Mouse (Mus musculus) megakaryocyte-erythroid progenitor cell, adult 5-6 weeks (primary cell): ENCODE measurements at regions not wholly inside any gene's neighbourhood (a gene's known extent, or its start where the extent isn't known, plus 50 kb on each side); places are given as distances from the start of the nearest gene placed in this dataset.

Experiments used
- ATAC-seq: replicated peaks from 2 replicates; pipeline ENCODE4 v1.8.0; 2016; ENCODE audit warnings: mild to moderate bottlenecking, inconsistent platforms; ENCODE audit not compliant: severe bottlenecking, poor library complexity, low FRiP score, low TSS enrichment

- no peak for ATAC-seq
These were observed 324.4 kb upstream of the Rag2 start for GRCm38 (mm10) chr2:101300106-101300505.

- ATAC-seq = no peak
These were observed 303.1 kb upstream of the Rag2 start for GRCm38 (mm10) chr2:101321286-101321914.

GRCm38 (mm10) chr2:101356709-101357108 is 267.8 kb upstream of the Rag2 start:
- no peak for ATAC-seq

GRCm38 (mm10) chr2:101364256-101364655 is 260.3 kb upstream of the Rag2 start:
- ATAC-seq = no peak

- no peak for ATAC-seq
These were observed 256.2 kb upstream of the Rag2 start for GRCm38 (mm10) chr2:101368278-101368677.

- no peak for ATAC-seq
These were observed 253.4 kb upstream of the Rag2 start for GRCm38 (mm10) chr2:101370991-101371736.

GRCm38 (mm10) chr2:101371834-101372493 is 252.6 kb upstream of the Rag2 start:
- no peak for ATAC-seq

- no peak for ATAC-seq
These were observed 243.9 kb upstream of the Rag2 start for GRCm38 (mm10) chr2:101380595-101380994.

GRCm38 (mm10) chr2:101415002-101415401 is 209.5 kb upstream of the Rag2 start:
- ATAC-seq = no peak

- no peak for ATAC-seq
These were observed 207.8 kb upstream of the Rag2 start for GRCm38 (mm10) chr2:101416702-101417101.

- no peak for ATAC-seq
These were observed 191.2 kb upstream of the Rag2 start for GRCm38 (mm10) chr2:101433141-101433895.

GRCm38 (mm10) chr2:101440231-101440630 is 184.3 kb upstream of the Rag2 start:
- ATAC-seq = no peak

GRCm38 (mm10) chr2:101441081-101441630 is 183.4 kb upstream of the Rag2 start:
- no peak for ATAC-seq

- ATAC-seq = no peak
These were observed 168.9 kb upstream of the Rag2 start for GRCm38 (mm10) chr2:101455591-101455990.

- no peak for ATAC-seq
These were observed 165.6 kb upstream of the Rag2 start for GRCm38 (mm10) chr2:101458959-101459358.

- ATAC-seq = no peak
These were observed 162.1 kb upstream of the Rag2 start for GRCm38 (mm10) chr2:101462450-101462849.

- ATAC-seq = no peak
These were observed 160.0 kb upstream of the Rag2 start for GRCm38 (mm10) chr2:101464291-101465140.

- ATAC-seq = no peak
These were observed 153.9 kb upstream of the Rag2 start for GRCm38 (mm10) chr2:101470569-101471100.
